21 mouse cellular contexts compared by ENCODE assay signal in genomic region chr8:106801261-106801660, GRCm38 (mm10).
DNase-seq lines count a peak whose midpoint lies in the region; ATAC-seq and TF ChIP-seq lines count a peak whose summit lies in the region.
"Had no signal": no experiment of that assay in that cellular context is flagged by ENCODE, and none has a peak within 500 bp of the region (broad histone marks: within the 10 kb centered on the region; RNA-seq: fewer than 3 reads in every experiment).

No protein-coding gene starts in this region.

- no peaks in the 10 kb centered on the region for H3K9me3 ChIP-seq in kidney, embryonic 14.5 days (ENCODE audit: control insufficient read depth, low read length)
- no peaks in the 10 kb centered on the region; the same call in 1 of the 2 replicates for H3K9me3 ChIP-seq in kidney, postnatal 0 days (replicated peaks; ENCODE audit: low read length)
- H3K9me3 ChIP-seq: embryonic facial prominence, embryonic 15.5 days; hindbrain, embryonic 15.5 days had no signal

- ATAC-seq in kidney, embryonic 14.5 days (ENCODE audit: low FRiP score, low TSS enrichment): no peak
- ATAC-seq in kidney, postnatal 0 days (replicated peaks; ENCODE audit: low FRiP score, low read depth): no peak
- ATAC-seq: activated CD4-positive, CD25-positive, alpha-beta regulatory T cell, adult 4 months; forebrain, embryonic 14.5 days; forebrain, postnatal 0 days had no signal

- 90% methylated on average over 11 of the region's 11 CpGs for WGBS in kidney, embryonic 14.5 days
- 75% methylated on average over 11 of the region's 11 CpGs for WGBS in kidney, postnatal 0 days

- no peak overlapping the region for H3K4me3 ChIP-seq in gastrocnemius, adult 2 months
- no peak overlapping the region for H3K4me3 ChIP-seq in kidney, embryonic 14.5 days (ENCODE audit: low read length)
- no peak overlapping the region for H3K4me3 ChIP-seq in kidney, postnatal 0 days (replicated peaks; ENCODE audit: low read depth, low read length)
- H3K4me3 ChIP-seq: embryonic facial prominence, embryonic 12.5 days; embryonic facial prominence, embryonic 15.5 days; hindbrain, embryonic 12.5 days; hindbrain, embryonic 15.5 days had no signal

- no peak overlapping the region for H3K9ac ChIP-seq in kidney, embryonic 14.5 days (ENCODE audit: low read depth, low read length)
- no peak overlapping the region for H3K9ac ChIP-seq in kidney, postnatal 0 days (ENCODE audit: low read depth, low read length)
- H3K9ac ChIP-seq: embryonic facial prominence, embryonic 12.5 days; embryonic facial prominence, embryonic 15.5 days; forebrain, postnatal 0 days; hindbrain, embryonic 12.5 days; hindbrain, embryonic 15.5 days had no signal

- no peak for TF ChIP-seq CTCF in gastrocnemius, adult 2 months (IDR thresholded peaks at IDR 0.05)
- no peak for TF ChIP-seq CTCF in kidney, postnatal 0 days (IDR thresholded peaks at IDR 0.05; ENCODE audit: low read depth)

- intact Hi-C loops in gastrocnemius, adult 2 months (cut with DNase I): no loop called here
- intact Hi-C loops in gastrocnemius, postnatal 14 days (cut with DNase I; ENCODE audit: low total_unique reads): no loop called here

- H3K4me1 ChIP-seq in kidney, embryonic 14.5 days (ENCODE audit: control insufficient read depth, insufficient read depth, low read length): peaks cover 6% of the 10 kb centered on the region; the same call in 1 of the 2 replicates
- no peaks in the 10 kb centered on the region; the same call in 1 of the 2 replicates for H3K4me1 ChIP-seq in kidney, postnatal 0 days (replicated peaks; ENCODE audit: insufficient read depth, low read length)
- H3K4me1 ChIP-seq: embryonic facial prominence, embryonic 12.5 days; embryonic facial prominence, embryonic 15.5 days; hindbrain, embryonic 12.5 days; hindbrain, embryonic 15.5 days had no signal

- no peaks in the 10 kb centered on the region for H3K27me3 ChIP-seq in kidney, embryonic 14.5 days (ENCODE audit: control insufficient read depth, insufficient read depth, low read length)
- H3K27me3 ChIP-seq in kidney, postnatal 0 days (ENCODE audit: insufficient read depth, low read length): no peaks in the 10 kb centered on the region
- H3K27me3 ChIP-seq: embryonic facial prominence, embryonic 12.5 days; embryonic facial prominence, embryonic 15.5 days; hindbrain, embryonic 12.5 days; hindbrain, embryonic 15.5 days had no signal

- no peak overlapping the region for H3K4me2 ChIP-seq in kidney, embryonic 14.5 days (replicated peaks; ENCODE audit: low read depth, low read length)
- no peak overlapping the region for H3K4me2 ChIP-seq in kidney, postnatal 0 days (ENCODE audit: low read length)
- H3K4me2 ChIP-seq: embryonic facial prominence, embryonic 12.5 days; embryonic facial prominence, embryonic 15.5 days; hindbrain, embryonic 12.5 days; hindbrain, embryonic 15.5 days had no signal

- no peaks in the 10 kb centered on the region for H3K36me3 ChIP-seq in kidney, embryonic 14.5 days (ENCODE audit: control insufficient read depth, insufficient read depth, low read length)
- no peaks in the 10 kb centered on the region for H3K36me3 ChIP-seq in kidney, postnatal 0 days (ENCODE audit: insufficient read depth, low read length)
- H3K36me3 ChIP-seq: embryonic facial prominence, embryonic 12.5 days; embryonic facial prominence, embryonic 15.5 days; hindbrain, embryonic 12.5 days; hindbrain, embryonic 15.5 days had no signal

- H3K27ac ChIP-seq in gastrocnemius, adult 2 months: peak overlapping the region; percentile 75
- H3K27ac ChIP-seq in kidney, embryonic 14.5 days (ENCODE audit: low read depth, low read length): peak overlapping the region; percentile 78
- peak overlapping the region; percentile 61; the same call in 1 of the 2 replicates for H3K27ac ChIP-seq in kidney, postnatal 0 days
- H3K27ac ChIP-seq: embryonic facial prominence, embryonic 12.5 days; embryonic facial prominence, embryonic 15.5 days; hindbrain, embryonic 12.5 days; hindbrain, embryonic 15.5 days had no signal

- no peak for DNase-seq in gastrocnemius, adult 2 months
- no peak for DNase-seq in gastrocnemius, postnatal 14 days
- no peak for DNase-seq in kidney, adult 9 months
- DNase-seq in kidney, postnatal 0 days (ENCODE audit: low spot score): no peak
- DNase-seq in kidney, postnatal 25 days: no peak
- DNase-seq in urinary bladder, postnatal 36 days (ENCODE audit: low spot score in 2 of 2): no peak
- DNase-seq: adrenal gland, adult 8-10 months; adrenal gland, postnatal 36 days; cerebellum, adult 11 months; cerebellum, adult 2 months; cerebellum, adult 9-11 months; cerebellum, postnatal 25 days; forebrain, postnatal 0 days; gastrocnemius, postnatal 36 days had no signal
